Mouse (Mus musculus) bone marrow, adult 2 months (tissue): ENCODE data around the gene Tcp10c.
"Not testable (repeated sequence)": the region's sequence is repeated elsewhere in the genome, so short reads cannot be mapped to it uniquely, and the experiment has no call there.

ENCODE experiments used
- CTCF ChIP-seq: fragments of 200-500 bp; IDR thresholded peaks from 2 replicates; pipeline ENCODE4 v1.5.1; 2011; ENCODE audit warnings: low read length, control low read depth; ENCODE audit not compliant: control insufficient read depth, insufficient read depth
- POLR2A ChIP-seq: fragments of 200-500 bp; IDR thresholded peaks from 2 replicates; pipeline ENCODE4 v1.6.1; 2011; ENCODE audit warnings: low read depth, mild to moderate bottlenecking, control low read depth, low read length, borderline replicate concordance; ENCODE audit not compliant: control insufficient read depth

- TF ChIP-seq POLR2A, CTCF: not testable (repeated sequence)
Measured at GRCm38 (mm10) chr17:13425694-13426093, 71.3 kb downstream of the Tcp10c start.
